Mouse (Mus musculus) liver, adult 2 months (tissue): ENCODE measurements around the gene Rala.

Experiments
- CTCF ChIP-seq: fragments of 200-500 bp; IDR thresholded peaks from 2 replicates; pipeline ENCODE4 v1.5.1; 2011; ENCODE audit warnings: low read depth, low read length, control low read depth
- POLR2A ChIP-seq: fragments of 200-500 bp; IDR thresholded peaks from 2 replicates; pipeline ENCODE4 v1.6.1; 2011; ENCODE audit warnings: low read length, control low read depth; ENCODE audit not compliant: insufficient read depth; ENCODE audit errors: extremely low read depth

GRCm38 (mm10) chr13:17976854-17977739 is 33.1 kb upstream of the Rala start:
- TF ChIP-seq CTCF (no peak), POLR2A (no peak)
